Mouse (Mus musculus): ENCODE data around the gene Ptpn1.

Gene Ptpn1

GRCm38 (mm10) chr2:167921823-167922222 lies 10.0 kb upstream of the Ptpn1 start:
- no peak for DNase-seq (ENCODE audit: low spot score in 2 of 2)

- no peak for DNase-seq (ENCODE audit: low spot score in 2 of 2)
Observed at GRCm38 (mm10) chr2:167924011-167924410, 7.8 kb upstream of the Ptpn1 start.

- DNase-seq (ENCODE audit: low spot score in 2 of 2) = peak; percentile 91 to 93
Observed at GRCm38 (mm10) chr2:167924803-167925604, 6.9 kb upstream of the Ptpn1 start.

GRCm38 (mm10) chr2:167925841-167926800 lies 5.7 kb upstream of the Ptpn1 start:
- DNase-seq (ENCODE audit: low spot score in 2 of 2) = peak; percentile 36 to 54

- no peak for DNase-seq (ENCODE audit: low spot score in 2 of 2)
Observed at GRCm38 (mm10) chr2:167928002-167928526, 3.8 kb upstream of the Ptpn1 start.

GRCm38 (mm10) chr2:167928972-167929371 lies 2.9 kb upstream of the Ptpn1 start:
- no peak for DNase-seq (ENCODE audit: low spot score in 2 of 2)

- DNase-seq (ENCODE audit: low spot score in 2 of 2) = no peak
Observed at GRCm38 (mm10) chr2:167930975-167931374, 882 bp upstream of the Ptpn1 start.

GRCm38 (mm10) chr2:167932727-167933231 lies 922 bp downstream of the Ptpn1 start:
- peak in 1 of 2 experiments; percentile 48 for DNase-seq (ENCODE audit: low spot score in 2 of 2)

- DNase-seq (ENCODE audit: low spot score in 2 of 2) = no peak
Observed at GRCm38 (mm10) chr2:167933397-167933796, 1.5 kb downstream of the Ptpn1 start.

- no peak for DNase-seq (ENCODE audit: low spot score in 2 of 2)
Observed at GRCm38 (mm10) chr2:167935956-167936355, 4.1 kb downstream of the Ptpn1 start.

GRCm38 (mm10) chr2:167938786-167939185 lies 6.9 kb downstream of the Ptpn1 start:
- no peak for DNase-seq (ENCODE audit: low spot score in 2 of 2)

GRCm38 (mm10) chr2:167939204-167939603 lies 7.3 kb downstream of the Ptpn1 start:
- DNase-seq (ENCODE audit: low spot score in 2 of 2) = no peak

- peak in 1 of 2 experiments; percentile 50 for DNase-seq (ENCODE audit: low spot score in 2 of 2)
Observed at GRCm38 (mm10) chr2:167939632-167940399, 8.0 kb downstream of the Ptpn1 start.

GRCm38 (mm10) chr2:167940636-167941035 lies 8.8 kb downstream of the Ptpn1 start:
- DNase-seq (ENCODE audit: low spot score in 2 of 2) = no peak

- no peak for DNase-seq (ENCODE audit: low spot score in 2 of 2)
Observed at GRCm38 (mm10) chr2:167941320-167941719, 9.5 kb downstream of the Ptpn1 start.

GRCm38 (mm10) chr2:167941745-167942176 lies 9.9 kb downstream of the Ptpn1 start:
- DNase-seq (ENCODE audit: low spot score in 2 of 2) = peak in 1 of 2 experiments; percentile 47

- peak in 1 of 2 experiments; percentile 39 for DNase-seq (ENCODE audit: low spot score in 2 of 2)
Observed at GRCm38 (mm10) chr2:167942199-167942925, 10.5 kb downstream of the Ptpn1 start.

- peak; percentile 82 to 84 for DNase-seq (ENCODE audit: low spot score in 2 of 2)
Observed at GRCm38 (mm10) chr2:167942926-167943633, 11.2 kb downstream of the Ptpn1 start.

- no peak for DNase-seq (ENCODE audit: low spot score in 2 of 2)
Observed at GRCm38 (mm10) chr2:167944193-167944592, 12.3 kb downstream of the Ptpn1 start.

- no peak for DNase-seq (ENCODE audit: low spot score in 2 of 2)
Observed at GRCm38 (mm10) chr2:167945451-167945850, 13.6 kb downstream of the Ptpn1 start.

All from spleen, postnatal 36 days (tissue).